Mouse (Mus musculus) heart, embryonic 15.5 days (tissue): ENCODE results near the gene Kl. TPM values are rescaled to one million over a fixed set of nuclear protein-coding genes. Genes with fewer than 3 reads are reported as not detected.

Source experiments
- ATAC-seq: fragments of 200-750 bp; cut with Nextera tagmentation; replicated peaks from 2 replicates; pipeline ENCODE4 v1.8.0; 2017; ENCODE audit warnings: low read depth, moderate TSS enrichment; ENCODE audit not compliant: insufficient number of reproducible peaks, insufficient read depth, low FRiP score
- H3K27ac ChIP-seq: fragments of 300-500 bp; sonication (generic); 2 replicates; pipeline ENCODE4 v1.5.1; 2015; ENCODE audit warnings: mild to moderate bottlenecking, inconsistent platforms
- H3K27me3 ChIP-seq: fragments of 300-500 bp; sonication (generic); 2 replicates; pipeline ENCODE4 v1.6.1; 2015; ENCODE audit warnings: inconsistent platforms
- H3K36me3 ChIP-seq: fragments of 300-500 bp; sonication (generic); 2 replicates; pipeline ENCODE4 v1.6.1; 2015; ENCODE audit warnings: mild to moderate bottlenecking, inconsistent platforms
- H3K4me1 ChIP-seq: fragments of 300-500 bp; sonication (generic); replicated peaks from 2 replicates; pipeline ENCODE4 v1.6.1; 2015; ENCODE audit warnings: inconsistent platforms
- H3K4me2 ChIP-seq: fragments of 300-500 bp; sonication (generic); 2 replicates; pipeline ENCODE4 v1.6.1; 2015; ENCODE audit warnings: inconsistent platforms, mild to moderate bottlenecking, moderate library complexity
- H3K4me3 ChIP-seq: fragments of 300-500 bp; sonication (generic); 2 replicates; pipeline ENCODE4 v1.5.1; 2015; ENCODE audit warnings: mild to moderate bottlenecking, inconsistent platforms
- H3K9ac ChIP-seq: fragments of 300-500 bp; sonication (generic); 2 replicates; pipeline ENCODE4 v1.6.1; 2015; ENCODE audit warnings: mild to moderate bottlenecking, inconsistent platforms
- H3K9me3 ChIP-seq: fragments of 300-500 bp; sonication (generic); replicated peaks from 2 replicates; pipeline ENCODE4 v1.6.1; 2016; ENCODE audit warnings: inconsistent platforms
- WGBS: fragments of 180-500 bp; shearing (Covaris S2); methylation state at CpG from one replicate; pipeline ENCODE4 v1.1.7; 2015; ENCODE audit warnings: mixed read lengths; 5-methylcytosine and 5-hydroxymethylcytosine counted together
- polyA plus RNA-seq: library from polyadenylated mRNA; unstranded; fragments of >200 nt; fragmentation: Nextera tagmentation; extraction: Ambion mirVana; gene quantifications from 2 replicates; pipeline ENCODE4 v1.2.1, GENCODE M21; 2015

Kl gene
- polyA plus RNA-seq, 1 experiment from 2014 or later, result 0.35 TPM

DNA sequence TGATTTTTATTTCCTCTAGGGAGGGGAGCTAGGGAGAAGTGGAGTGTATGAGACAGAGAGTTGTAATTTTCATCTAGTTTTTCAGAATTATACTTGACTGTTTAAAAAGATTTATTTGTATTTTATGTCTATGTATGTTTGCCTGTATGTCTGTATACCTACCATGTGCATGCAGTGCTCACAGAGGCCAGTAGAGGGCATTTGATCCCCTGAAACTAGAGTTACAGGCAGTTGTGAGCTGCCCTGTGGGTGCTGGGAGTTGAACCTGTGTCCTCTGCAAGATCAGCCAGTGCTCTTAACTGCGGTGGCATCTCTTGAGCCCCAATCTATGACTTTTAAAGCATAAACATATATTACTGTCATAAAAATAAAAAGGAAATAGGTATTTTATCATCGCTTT lies 15.5 kb downstream of the Kl start:
- no peak for ATAC-seq
- Histone ChIP-seq H3K27ac (no peak overlapping the region), H3K27me3 (no peaks in the 10 kb centered on the region), H3K4me1 (no peaks in the 10 kb centered on the region), H3K9ac (no peak overlapping the region), H3K4me2 (no peak overlapping the region), H3K36me3 (no peaks in the 10 kb centered on the region), H3K4me3 (no peak overlapping the region), H3K9me3 (no peaks in the 10 kb centered on the region)
- 93% methylated on average over 2 of the region's 2 CpGs for WGBS

DNA sequence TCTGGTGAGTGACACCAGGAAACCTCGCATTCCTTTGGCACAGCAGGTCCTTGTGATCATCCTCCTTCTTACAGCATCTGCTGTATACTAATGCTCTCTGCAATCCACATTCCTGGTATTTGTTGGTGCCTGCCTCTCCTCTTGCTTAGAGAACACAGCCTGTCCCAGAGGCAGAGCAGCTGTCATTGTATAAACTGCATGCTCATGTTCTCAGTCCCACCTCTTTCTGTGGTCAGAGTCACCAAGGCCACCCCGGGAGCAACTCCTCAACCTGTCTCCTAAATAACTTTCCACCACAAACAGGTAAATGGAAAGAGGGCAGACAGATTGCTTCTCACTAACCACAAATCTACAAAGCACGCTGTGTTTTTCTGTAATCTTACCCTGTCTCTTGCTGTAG lies 18.1 kb downstream of the Kl start:
- Histone ChIP-seq H3K4me2 (no peak overlapping the region), H3K9ac (no peak overlapping the region), H3K27me3 (no peaks in the 10 kb centered on the region), H3K4me1 (no peaks in the 10 kb centered on the region), H3K36me3 (no peaks in the 10 kb centered on the region), H3K4me3 (no peak overlapping the region), H3K9me3 (no peaks in the 10 kb centered on the region), H3K27ac (no peak overlapping the region)
- no peak for ATAC-seq
- WGBS, result 34% methylated on average over 3 of the region's 3 CpGs

DNA sequence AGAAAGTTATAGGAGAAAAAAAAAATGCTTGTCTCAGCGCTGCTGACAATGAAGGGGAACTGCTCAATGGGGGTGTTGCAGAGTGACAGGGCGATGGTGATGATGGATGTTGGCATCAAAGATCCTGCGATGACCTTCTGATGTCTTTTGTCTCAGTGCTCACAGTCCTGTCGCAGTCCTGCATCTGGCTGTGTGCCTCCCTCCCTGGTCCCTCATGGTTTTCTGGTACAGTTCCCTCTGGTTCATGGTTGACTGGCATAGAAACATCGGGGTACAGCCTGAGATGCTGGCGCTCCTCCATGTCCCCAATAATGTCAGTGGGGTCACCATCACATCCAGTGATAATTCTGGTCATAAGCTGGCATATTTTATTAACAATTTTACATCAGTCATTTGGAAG lies 18.7 kb downstream of the Kl start:
- Histone ChIP-seq H3K36me3 (no peaks in the 10 kb centered on the region), H3K9ac (no peak overlapping the region), H3K27ac (no peak overlapping the region), H3K4me1 (no peaks in the 10 kb centered on the region), H3K4me3 (no peak overlapping the region), H3K9me3 (no peaks in the 10 kb centered on the region), H3K27me3 (no peaks in the 10 kb centered on the region), H3K4me2 (no peak overlapping the region)
- ATAC-seq, result no peak
- 58% methylated on average over 6 of the region's 6 CpGs for WGBS

DNA sequence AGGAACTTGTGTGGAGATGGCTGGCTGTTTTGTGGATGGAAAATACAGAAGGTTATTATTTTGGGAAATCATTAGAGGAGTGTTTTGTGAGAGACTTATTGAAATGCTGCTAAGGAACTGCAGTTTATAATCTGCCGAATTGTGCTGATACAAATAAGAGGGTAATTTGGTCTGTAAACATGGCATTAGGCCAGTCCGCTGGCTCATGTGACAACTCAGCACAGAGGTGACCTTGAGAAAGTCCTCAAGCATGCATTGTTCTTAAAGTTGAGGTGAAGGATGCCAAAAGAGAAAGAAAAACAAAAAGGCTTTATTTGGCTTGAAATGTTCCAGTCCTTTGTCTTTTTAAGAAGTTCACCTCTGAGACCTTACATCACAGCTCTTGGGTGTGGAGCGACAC lies 21.8 kb downstream of the Kl start:
- no peak overlapping the region for H3K4me2 ChIP-seq
- H3K9me3 ChIP-seq, result no peaks in the 10 kb centered on the region
- H3K27ac ChIP-seq, result no peak overlapping the region
- no peaks in the 10 kb centered on the region for H3K36me3 ChIP-seq
- no peak for ATAC-seq
- no peak overlapping the region for H3K9ac ChIP-seq
- no peaks in the 10 kb centered on the region for H3K27me3 ChIP-seq
- 0 out of 2 replicates have a peak, but pooled peaks cover 2% of the 10 kb centered on the region for H3K4me1 ChIP-seq
- H3K4me3 ChIP-seq, result no peak overlapping the region
- WGBS, result 75% methylated on average over 3 of the region's 3 CpGs

DNA sequence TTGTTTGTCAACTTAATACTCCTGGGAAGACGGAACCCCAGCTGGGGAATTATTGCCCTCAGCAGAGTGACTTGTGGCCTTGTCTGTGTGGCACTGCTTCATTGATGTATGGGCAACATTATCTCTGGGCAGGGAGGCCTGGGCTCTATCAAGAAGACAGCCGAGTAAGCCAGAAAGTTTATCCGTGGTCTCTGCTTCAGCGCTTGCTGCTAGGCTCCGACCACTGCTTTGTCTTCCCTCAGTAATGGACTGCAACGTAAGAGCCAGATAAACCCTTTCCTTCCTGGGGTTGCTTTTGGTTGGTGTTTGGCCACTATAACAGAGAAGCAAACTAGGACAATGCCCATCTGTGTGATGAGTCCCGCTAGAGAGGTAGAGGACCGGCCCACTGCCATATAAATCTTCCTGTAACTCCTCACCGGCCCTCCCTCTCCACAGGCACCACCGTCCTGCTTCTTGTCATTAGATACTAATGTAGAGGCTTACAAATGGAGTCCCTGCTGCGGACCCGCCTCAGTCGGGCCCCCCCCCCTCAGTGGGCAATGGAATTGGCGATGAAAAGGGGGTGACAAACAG lies 25.1 kb downstream of the Kl start:
- no peak overlapping the region for H3K27ac ChIP-seq
- no peak overlapping the region for H3K4me2 ChIP-seq
- no peak; the same call in 1 of the 2 replicates for ATAC-seq
- H3K27me3 ChIP-seq, result no peaks in the 10 kb centered on the region
- no peak overlapping the region for H3K9ac ChIP-seq
- H3K36me3 ChIP-seq, result no peaks in the 10 kb centered on the region
- 44% methylated on average over 14 of the region's 14 CpGs for WGBS
- H3K4me3 ChIP-seq, result no peak overlapping the region
- H3K4me1 ChIP-seq, result 0 out of 2 replicates have a peak, but pooled peaks cover 2% of the 10 kb centered on the region
- H3K9me3 ChIP-seq, result no peaks in the 10 kb centered on the region

DNA sequence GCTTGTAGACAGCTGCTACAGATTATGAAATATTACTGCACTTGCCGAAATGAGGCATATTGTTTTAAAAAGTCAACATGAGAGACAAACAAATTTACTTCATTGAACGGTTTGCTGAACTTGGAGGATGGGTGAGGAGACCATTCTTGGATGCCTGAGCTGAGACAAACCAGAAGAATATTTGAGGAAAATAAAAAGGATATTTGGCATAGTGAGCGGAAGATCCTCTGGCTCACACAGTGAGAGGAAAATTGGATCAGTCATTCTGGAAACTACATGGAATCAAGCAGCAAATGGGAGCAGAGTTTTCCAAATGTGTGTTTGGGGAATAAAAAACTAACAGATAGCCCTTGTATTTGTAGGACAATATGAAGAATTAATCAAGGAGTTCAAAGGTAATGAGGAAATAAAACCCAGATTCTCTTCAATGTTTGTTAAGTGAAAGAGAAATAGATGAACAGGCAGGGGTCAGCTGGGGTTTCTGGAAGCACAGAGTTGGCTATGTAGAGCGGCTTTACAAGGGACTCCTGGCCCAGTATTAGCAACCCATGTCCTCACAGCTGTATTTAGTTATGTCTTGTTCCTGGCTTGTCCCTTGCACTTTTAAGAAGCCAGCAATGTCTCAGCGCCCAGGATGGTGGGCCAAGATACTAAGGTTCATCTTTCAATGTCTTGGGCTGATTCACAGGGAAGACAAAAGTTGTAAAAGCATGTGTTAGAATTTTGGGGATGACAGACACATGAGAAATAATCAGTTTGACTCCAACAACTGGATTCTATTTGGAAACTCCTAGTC lies 27.1 kb downstream of the Kl start:
- ATAC-seq, result no peak

DNA sequence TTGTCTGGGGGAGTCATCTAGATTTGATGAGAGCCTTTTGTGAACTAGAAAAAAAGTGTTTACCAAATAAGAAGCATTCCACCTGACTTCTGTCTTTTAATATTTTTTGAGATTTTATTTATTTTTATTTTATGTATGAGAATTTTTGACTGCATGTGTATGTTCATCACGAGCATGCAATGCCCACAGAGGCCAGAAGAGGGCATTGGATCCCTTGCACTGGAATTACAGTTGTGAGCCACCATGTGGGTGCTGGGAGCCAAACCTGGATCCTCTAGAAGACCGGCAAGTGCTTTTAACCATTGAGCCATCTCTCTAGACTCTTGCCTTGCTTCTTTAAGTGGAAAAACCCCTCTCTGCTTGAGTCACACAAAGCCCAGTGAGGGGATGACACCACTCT lies 29.7 kb downstream of the Kl start:
- WGBS, result 90% methylated on average over 2 of the region's 2 CpGs

More for the DNA sequence above, 27.1 kb downstream of the Kl start:
- Histone ChIP-seq H3K4me1 (0 out of 2 replicates have a peak, but pooled peaks cover 2% of the 10 kb centered on the region), H3K4me3 (no peak overlapping the region), H3K27me3 (no peaks in the 10 kb centered on the region), H3K36me3 (no peaks in the 10 kb centered on the region), H3K27ac (no peak overlapping the region), H3K4me2 (no peak overlapping the region), H3K9me3 (no peaks in the 10 kb centered on the region), H3K9ac (no peak overlapping the region)
- 78% methylated on average over 5 of the region's 5 CpGs for WGBS

DNA sequence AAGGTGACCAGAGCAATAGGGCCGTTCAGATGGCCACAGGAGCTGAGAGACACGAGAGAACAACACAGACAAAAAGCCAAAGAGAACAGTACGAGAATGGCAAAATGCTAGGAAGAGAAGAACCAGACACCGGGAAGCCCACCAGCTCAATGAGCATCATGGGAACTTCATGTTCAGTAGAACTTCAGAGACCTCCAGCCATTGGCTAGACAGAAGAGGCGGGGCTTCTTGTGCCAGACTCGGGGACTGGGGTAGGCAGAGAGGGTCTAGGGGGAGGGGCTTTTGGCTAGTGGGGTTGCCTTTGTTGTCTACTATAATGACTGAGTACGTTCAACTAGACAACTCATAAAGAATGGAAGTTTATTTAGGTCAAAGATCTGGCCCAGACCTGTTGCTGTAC lies 41.7 kb downstream of the Kl start:
- Histone ChIP-seq H3K9ac (no peak overlapping the region), H3K27me3 (no peaks in the 10 kb centered on the region), H3K9me3 (no peaks in the 10 kb centered on the region), H3K4me1 (no peaks in the 10 kb centered on the region), H3K27ac (no peak overlapping the region), H3K36me3 (no peaks in the 10 kb centered on the region), H3K4me2 (no peak overlapping the region), H3K4me3 (no peak overlapping the region)
- 86% methylated on average over 7 of the region's 7 CpGs for WGBS
- no peak for ATAC-seq

More for the DNA sequence above, 29.7 kb downstream of the Kl start:
- 0 out of 2 replicates have a peak, but pooled peaks cover 2% of the 10 kb centered on the region for H3K4me1 ChIP-seq
- no peak overlapping the region for H3K4me2 ChIP-seq
- no peaks in the 10 kb centered on the region for H3K9me3 ChIP-seq
- ATAC-seq, result no peak
- H3K4me3 ChIP-seq, result no peak overlapping the region
- no peaks in the 10 kb centered on the region for H3K36me3 ChIP-seq
- no peak overlapping the region for H3K9ac ChIP-seq
- H3K27me3 ChIP-seq, result no peaks in the 10 kb centered on the region
- no peak overlapping the region for H3K27ac ChIP-seq

DNA sequence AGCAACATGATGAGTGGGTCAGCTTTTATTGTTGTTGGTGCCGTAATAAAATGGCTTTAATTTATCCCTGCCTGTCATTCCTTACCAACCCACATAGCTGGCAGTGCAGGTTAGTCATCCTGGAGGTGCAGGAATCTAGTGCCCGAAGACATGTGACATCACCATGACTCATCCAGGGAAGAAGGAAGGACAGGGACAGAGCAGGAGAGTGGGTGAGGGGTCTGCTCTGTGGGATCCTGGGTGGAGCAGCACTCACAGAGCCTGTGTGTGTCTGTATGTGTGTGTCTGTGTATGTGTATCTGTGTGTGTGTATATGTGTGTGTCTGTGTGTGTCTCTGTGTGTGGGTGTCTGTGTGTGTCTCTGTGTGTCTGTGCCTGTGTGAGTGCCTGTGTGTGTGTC lies 44.2 kb downstream of the Kl start:
- Histone ChIP-seq H3K9ac (no peak overlapping the region), H3K27me3 (no peaks in the 10 kb centered on the region), H3K4me2 (no peak overlapping the region), H3K9me3 (no peaks in the 10 kb centered on the region), H3K4me1 (no peaks in the 10 kb centered on the region), H3K27ac (no peak overlapping the region), H3K4me3 (no peak overlapping the region), H3K36me3 (no peaks in the 10 kb centered on the region)
- ATAC-seq, result no peak
- WGBS, result 59% methylated on average over 2 of the region's 2 CpGs

DNA sequence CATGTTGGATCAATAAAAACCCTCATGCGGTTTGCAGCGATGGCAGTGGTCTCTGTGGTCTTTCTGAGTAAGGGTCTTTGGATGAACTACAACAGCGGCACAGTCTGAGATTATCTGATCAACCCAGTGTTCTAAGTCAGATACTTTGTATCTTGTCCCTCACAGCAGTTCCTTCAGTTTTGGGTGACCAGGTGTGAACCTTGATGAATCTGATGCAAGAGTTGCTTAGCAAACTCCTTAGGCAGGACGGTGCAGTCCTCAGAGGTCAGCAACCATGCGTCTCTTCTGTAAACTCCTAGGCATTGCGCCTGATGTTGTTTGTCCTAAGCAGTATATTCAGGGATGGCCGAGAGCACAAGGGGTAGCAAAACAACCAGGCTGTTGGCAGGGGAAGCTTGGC lies 48.7 kb downstream of the Kl start:
- Histone ChIP-seq H3K27me3 (no peaks in the 10 kb centered on the region), H3K4me1 (no peaks in the 10 kb centered on the region), H3K36me3 (no peaks in the 10 kb centered on the region), H3K27ac (no peak overlapping the region), H3K4me3 (no peak overlapping the region), H3K9me3 (no peaks in the 10 kb centered on the region), H3K9ac (no peak overlapping the region), H3K4me2 (no peak overlapping the region)
- no peak for ATAC-seq
- WGBS, result 82% methylated on average over 7 of the region's 7 CpGs

DNA sequence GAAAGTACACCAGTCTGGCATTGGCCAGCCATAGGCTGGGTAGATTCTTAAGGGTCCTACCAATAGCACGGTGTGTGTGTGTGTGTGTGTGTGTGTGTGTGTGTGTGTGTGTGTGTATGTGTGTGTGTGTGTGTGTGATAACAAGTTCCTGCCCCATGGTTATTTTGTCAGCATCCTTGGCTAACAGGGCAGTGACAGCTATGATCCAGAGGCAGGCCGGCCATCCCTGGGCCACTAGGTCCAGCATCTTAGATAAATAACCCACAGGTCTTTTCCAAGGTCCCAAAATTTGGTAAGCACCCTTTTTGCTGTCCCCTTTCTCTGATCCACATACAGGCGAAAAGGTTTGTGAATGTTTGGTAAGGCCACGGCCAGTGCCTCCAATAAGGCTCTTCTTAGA lies 49.6 kb downstream of the Kl start:
- Histone ChIP-seq H3K36me3 (no peaks in the 10 kb centered on the region), H3K27ac (no peak overlapping the region), H3K4me2 (no peak overlapping the region), H3K4me1 (no peaks in the 10 kb centered on the region), H3K27me3 (no peaks in the 10 kb centered on the region), H3K4me3 (no peak overlapping the region), H3K9ac (no peak overlapping the region), H3K9me3 (no peaks in the 10 kb centered on the region)
- WGBS, result 89% methylated on average over 4 of the region's 4 CpGs
- no peak for ATAC-seq

DNA sequence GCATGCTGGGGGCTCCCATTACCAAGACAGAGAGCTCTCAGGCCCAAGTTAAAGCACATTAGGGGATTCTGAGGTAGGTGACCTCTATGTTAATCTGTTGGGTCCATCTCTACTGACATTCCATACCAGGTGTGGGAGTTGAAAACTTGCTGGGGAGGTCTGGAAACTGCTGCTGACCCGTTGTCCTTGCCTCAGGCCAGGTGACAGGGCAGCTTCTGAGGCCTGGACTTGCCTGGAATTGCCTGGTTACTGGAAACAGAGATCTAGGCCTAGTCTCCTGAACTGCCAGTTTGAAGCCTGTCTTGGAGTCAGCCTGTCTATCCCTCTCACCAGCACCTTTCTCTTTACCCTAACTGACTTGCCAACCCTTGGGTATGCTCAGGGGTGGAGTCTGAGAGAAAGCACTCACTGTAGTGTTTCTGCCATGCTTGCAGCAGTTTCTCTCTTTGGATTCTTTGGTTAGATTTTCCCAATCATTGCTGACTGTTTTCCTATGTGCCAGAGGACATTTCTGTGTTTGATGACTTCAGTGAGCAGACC lies 51.9 kb downstream of the Kl start:
- WGBS, result 75% methylated on average over 1 of the region's 1 CpGs
- Histone ChIP-seq H3K4me2 (no peak overlapping the region), H3K4me3 (no peak overlapping the region), H3K4me1 (no peaks in the 10 kb centered on the region), H3K27ac (no peak overlapping the region), H3K9ac (no peak overlapping the region), H3K36me3 (no peaks in the 10 kb centered on the region), H3K27me3 (no peaks in the 10 kb centered on the region), H3K9me3 (no peaks in the 10 kb centered on the region)
- ATAC-seq, result no peak
